Mouse (Mus musculus) forebrain, embryonic 15.5 days (tissue): ENCODE results near the gene Olfr108. TPM values are rescaled to one million over a fixed set of nuclear protein-coding genes. Genes with fewer than 3 reads are reported as not detected.

ENCODE experiments used
- ATAC-seq: fragments of 200-750 bp; cut with Nextera tagmentation; replicated peaks from 2 replicates; pipeline ENCODE4 v1.8.0; 2017; ENCODE audit warnings: mild to moderate bottlenecking, moderate TSS enrichment, moderate library complexity
- H3K27ac ChIP-seq: fragments of 300-500 bp; sonication (generic); replicated peaks from 2 replicates; pipeline ENCODE4 v1.5.1; 2015; ENCODE audit warnings: mild to moderate bottlenecking, inconsistent platforms
- H3K27me3 ChIP-seq: fragments of 300-500 bp; sonication (generic); 2 replicates; pipeline ENCODE4 v1.6.1; 2015; ENCODE audit warnings: inconsistent platforms
- H3K36me3 ChIP-seq: fragments of 300-500 bp; sonication (generic); 2 replicates; pipeline ENCODE4 v1.6.1; 2015; ENCODE audit warnings: mild to moderate bottlenecking, inconsistent platforms
- H3K4me1 ChIP-seq: fragments of 300-500 bp; sonication (generic); 2 replicates; pipeline ENCODE4 v1.6.1; 2015; ENCODE audit warnings: inconsistent platforms
- H3K4me2 ChIP-seq: fragments of 300-500 bp; sonication (generic); replicated peaks from 2 replicates; pipeline ENCODE4 v1.6.1; 2015; ENCODE audit warnings: mild to moderate bottlenecking, inconsistent platforms
- H3K4me3 ChIP-seq: fragments of 300-500 bp; sonication (generic); 2 replicates; pipeline ENCODE4 v1.5.1; 2015; ENCODE audit warnings: mild to moderate bottlenecking, inconsistent platforms
- H3K9ac ChIP-seq: fragments of 300-500 bp; sonication (generic); replicated peaks from 2 replicates; pipeline ENCODE4 v1.6.1; 2015; ENCODE audit warnings: mild to moderate bottlenecking, inconsistent platforms
- H3K9me3 ChIP-seq: fragments of 300-500 bp; sonication (generic); 2 replicates; pipeline ENCODE4 v1.6.1; 2016; ENCODE audit warnings: inconsistent platforms
- WGBS: fragments of 180-500 bp; shearing (Covaris S2); methylation state at CpG from one replicate; pipeline ENCODE4 v1.1.7; 2015; ENCODE audit warnings: mixed read lengths; 5-methylcytosine and 5-hydroxymethylcytosine counted together
- polyA plus RNA-seq: library from polyadenylated mRNA; unstranded; fragments of >200 nt; fragmentation: Nextera tagmentation; extraction: Ambion mirVana; gene quantifications from 2 replicates; pipeline ENCODE4 v1.2.1, GENCODE M21; 2015

Olfr108 gene
- not detected in 2 replicates for polyA plus RNA-seq

DNA sequence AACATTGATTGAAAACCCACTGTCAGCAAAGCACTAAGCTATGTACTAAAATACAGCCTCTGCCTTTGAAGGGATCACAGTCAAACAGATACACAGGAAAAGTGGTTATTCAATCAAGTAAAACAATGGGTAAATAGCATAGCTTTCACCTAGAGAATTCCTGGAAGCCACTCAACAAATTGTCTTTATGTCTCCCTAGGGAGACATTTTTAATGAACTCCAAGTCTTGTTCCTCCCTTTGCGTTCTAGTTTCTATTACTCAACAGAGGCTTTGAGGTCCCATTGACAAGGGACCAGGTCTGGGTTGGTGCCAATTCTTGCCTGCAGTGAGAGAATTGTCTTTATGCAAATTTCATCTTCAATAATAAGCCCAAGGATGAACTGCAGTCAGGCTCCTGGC, at the start of gene Olfr108:
Olfr108 (plus strand) TSS at position 301 of the 400 bp plus-strand sequence.
- no peak within 1 kb of the TSS for H3K27ac ChIP-seq
- no peak for ATAC-seq
- no peak within 1 kb of the TSS for H3K4me3 ChIP-seq
- no peaks in the 10 kb centered on the region for H3K4me1 ChIP-seq
- 60% methylated on average over 1 of the region's 1 CpGs for WGBS
- H3K27me3 ChIP-seq = no peaks in the 10 kb centered on the region
- H3K36me3 ChIP-seq = no peaks in the 10 kb centered on the region
- H3K9me3 ChIP-seq = no peaks in the 10 kb centered on the region
- H3K9ac ChIP-seq = no peak within 1 kb of the TSS
- H3K4me2 ChIP-seq = no peak within 1 kb of the TSS

- no peaks in the 10 kb centered on the region for H3K4me1 ChIP-seq
- no peak within 1 kb of the TSS for H3K4me3 ChIP-seq
- H3K4me2 ChIP-seq = no peak within 1 kb of the TSS
- ATAC-seq = no peak
- H3K9ac ChIP-seq = no peak within 1 kb of the TSS
- H3K27ac ChIP-seq = no peak within 1 kb of the TSS
- no peaks in the 10 kb centered on the region for H3K36me3 ChIP-seq
- 86% methylated on average over 3 of the region's 3 CpGs for WGBS
- H3K9me3 ChIP-seq = no peaks in the 10 kb centered on the region
- H3K27me3 ChIP-seq = no peaks in the 10 kb centered on the region
Measured at GRCm38 (mm10) chr17:37398926-37399325, 46.4 kb upstream of the Olfr108 start, which contains the start of gene Olfr107. Gene Olfr107, plus strand, starts transcription at chr17:37399226.

DNA sequence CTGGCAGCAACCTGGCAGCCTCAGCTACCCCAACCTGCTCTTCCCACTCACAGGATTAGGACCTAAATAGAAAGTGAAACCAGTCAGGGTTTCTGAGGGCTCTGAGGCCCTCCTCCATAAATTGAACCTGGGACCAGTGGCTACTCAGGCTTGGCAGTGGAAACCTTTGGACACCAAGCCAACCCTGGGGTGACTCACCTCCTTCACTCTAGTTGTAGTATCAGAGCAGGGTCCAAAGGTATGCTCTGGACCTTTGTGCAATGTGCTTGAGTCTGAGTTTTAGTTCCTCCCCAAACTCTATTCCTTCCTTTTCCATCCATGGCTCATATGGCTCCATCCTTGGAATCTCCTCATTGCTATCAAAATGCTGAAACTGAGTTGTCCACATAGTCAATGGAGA, 31.9 kb upstream of the Olfr108 start:
- H3K9ac ChIP-seq = no peak overlapping the region
- H3K27ac ChIP-seq = no peak overlapping the region
- H3K27me3 ChIP-seq = no peaks in the 10 kb centered on the region
- H3K36me3 ChIP-seq = no peaks in the 10 kb centered on the region
- H3K4me3 ChIP-seq = no peak overlapping the region
- no peaks in the 10 kb centered on the region for H3K4me1 ChIP-seq
- no peaks in the 10 kb centered on the region for H3K9me3 ChIP-seq
- no peak overlapping the region for H3K4me2 ChIP-seq
- ATAC-seq = no peak

DNA sequence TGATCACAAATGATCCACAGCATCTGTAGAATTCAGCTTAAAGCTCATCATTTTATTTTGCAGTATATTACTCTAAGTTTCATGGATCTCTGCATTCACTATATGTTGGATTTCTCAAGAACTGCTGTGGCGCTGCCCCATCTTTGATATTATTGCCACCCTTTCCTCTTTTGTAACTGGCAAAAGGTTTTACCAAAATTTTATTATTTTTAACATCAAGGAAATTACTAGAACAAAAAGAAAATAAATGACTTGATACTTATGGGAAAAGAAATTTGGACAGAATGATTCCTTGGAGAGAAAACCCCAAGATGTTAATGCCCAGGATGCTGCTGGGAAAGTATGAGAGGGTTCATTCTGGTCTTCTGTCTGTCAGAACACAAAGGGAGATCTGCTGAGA, 13.3 kb downstream of the Olfr108 start, which contains the start of gene Olfr109:
Olfr109 (plus strand) TSS at position 301 of the 400 bp plus-strand sequence.
- H3K27me3 ChIP-seq = no peaks in the 10 kb centered on the region
- no peaks in the 10 kb centered on the region for H3K9me3 ChIP-seq
- H3K36me3 ChIP-seq = no peaks in the 10 kb centered on the region
- no peak within 1 kb of the TSS for H3K9ac ChIP-seq
- no peak within 1 kb of the TSS for H3K4me3 ChIP-seq
- ATAC-seq = no peak
- no peaks in the 10 kb centered on the region for H3K4me1 ChIP-seq
- no peak within 1 kb of the TSS for H3K4me2 ChIP-seq
- 92% methylated on average over 1 of the region's 1 CpGs for WGBS
- H3K27ac ChIP-seq = no peak within 1 kb of the TSS

DNA sequence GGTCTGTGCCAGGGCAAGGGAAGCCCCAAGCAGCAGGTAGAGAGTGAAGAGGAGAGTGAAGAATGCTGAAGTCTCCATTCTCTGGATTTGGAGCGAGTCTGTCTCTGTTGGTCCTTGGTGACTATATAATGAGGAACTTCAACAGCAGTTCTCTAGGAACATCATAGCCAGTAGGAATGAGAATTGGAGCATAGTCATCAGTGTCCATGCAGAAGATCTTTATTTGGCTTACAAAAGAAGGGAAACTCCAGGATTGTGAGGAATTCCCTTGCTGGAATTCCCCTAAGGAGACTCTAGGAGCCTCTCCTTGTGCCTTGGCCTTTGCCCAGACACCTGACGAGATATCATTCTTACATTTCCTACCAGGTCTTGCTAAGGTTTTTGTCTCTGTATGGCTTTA, 38.2 kb downstream of the Olfr108 start, which contains the start of gene H2-M2:
H2-M2 (minus strand) TSS at position 101 of the 400 bp plus-strand sequence.
- H3K27ac ChIP-seq = no peak within 1 kb of the TSS
- no peak for ATAC-seq
- H3K4me1 ChIP-seq = no peaks in the 10 kb centered on the region
- no peak within 1 kb of the TSS for H3K9ac ChIP-seq
- 83% methylated on average over 2 of the region's 2 CpGs for WGBS
- H3K9me3 ChIP-seq = no peaks in the 10 kb centered on the region
- no peaks in the 10 kb centered on the region for H3K27me3 ChIP-seq
- H3K36me3 ChIP-seq = no peaks in the 10 kb centered on the region
- no peak within 1 kb of the TSS for H3K4me3 ChIP-seq
- H3K4me2 ChIP-seq = no peak within 1 kb of the TSS

- no peak within 1 kb of the TSS for H3K27ac ChIP-seq
- no peaks in the 10 kb centered on the region for H3K27me3 ChIP-seq
- H3K36me3 ChIP-seq = no peaks in the 10 kb centered on the region
- H3K4me3 ChIP-seq = no peak within 1 kb of the TSS
- no peaks in the 10 kb centered on the region for H3K4me1 ChIP-seq
- H3K4me2 ChIP-seq = no peak within 1 kb of the TSS
- no peak for ATAC-seq
- H3K9me3 ChIP-seq = no peaks in the 10 kb centered on the region
- WGBS = 65% methylated on average over 1 of the region's 1 CpGs
- no peak within 1 kb of the TSS for H3K9ac ChIP-seq
Measured at GRCm38 (mm10) chr17:37491930-37492518, 46.7 kb downstream of the Olfr108 start, which contains the start of gene Olfr110. Gene Olfr110, plus strand, starts transcription at chr17:37492468.

Other genes with a start within 250 kb of the Olfr108 start
- gene Olfr94, start 244.5 kb upstream of the Olfr108 start, polyA plus RNA-seq = not detected in 2 replicates
- gene Olfr95, start 232.4 kb upstream of the Olfr108 start, polyA plus RNA-seq = not detected in 2 replicates
- gene Olfr96, start 225.3 kb upstream of the Olfr108 start, polyA plus RNA-seq = not detected in 2 replicates
- gene Olfr97, start 208.2 kb upstream of the Olfr108 start, polyA plus RNA-seq = not detected in 2 replicates
- not detected in 2 replicates for gene Olfr98, start 181.7 kb upstream of the Olfr108 start, polyA plus RNA-seq
- 0.61 and 1.0 TPM in 2 replicates for gene H2-M3, start 175.3 kb upstream of the Olfr108 start, polyA plus RNA-seq
- not detected in 2 replicates for gene Olfr99, start 162.0 kb upstream of the Olfr108 start, polyA plus RNA-seq
- not detected in 2 replicates for gene Olfr101, start 141.2 kb upstream of the Olfr108 start, polyA plus RNA-seq
- not detected in 2 replicates for gene Olfr102, start 128.4 kb upstream of the Olfr108 start, polyA plus RNA-seq
- not detected in 2 replicates for gene Olfr103, start 105.8 kb upstream of the Olfr108 start, polyA plus RNA-seq
- gene Olfr104-ps, start 85.9 kb upstream of the Olfr108 start, polyA plus RNA-seq = not detected in 2 replicates
- gene Olfr105-ps, start 66.4 kb upstream of the Olfr108 start, polyA plus RNA-seq = not detected in 2 replicates
- not detected in 2 replicates for gene Olfr106-ps, start 55.1 kb upstream of the Olfr108 start, polyA plus RNA-seq
- not detected in 2 replicates for gene Olfr107, start 46.3 kb upstream of the Olfr108 start, polyA plus RNA-seq
- gene Olfr109, start 13.4 kb downstream of the Olfr108 start, polyA plus RNA-seq = not detected in 2 replicates
- not detected in 2 replicates for gene H2-M2, start 38.1 kb downstream of the Olfr108 start, polyA plus RNA-seq
- gene Olfr110, start 47.0 kb downstream of the Olfr108 start, polyA plus RNA-seq = not detected in 2 replicates
- not detected in 2 replicates for gene Olfr111, start 62.5 kb downstream of the Olfr108 start, polyA plus RNA-seq
- not detected in 2 replicates for gene Olfr112, start 124.0 kb downstream of the Olfr108 start, polyA plus RNA-seq
- not detected in 2 replicates for gene Olfr113, start 132.2 kb downstream of the Olfr108 start, polyA plus RNA-seq
- not detected in 2 replicates for gene Olfr114, start 147.3 kb downstream of the Olfr108 start, polyA plus RNA-seq
- not detected in 2 replicates for gene Olfr115, start 181.6 kb downstream of the Olfr108 start, polyA plus RNA-seq
- gene Olfr116, start 181.7 kb downstream of the Olfr108 start, polyA plus RNA-seq = not detected in 2 replicates
- not detected in 2 replicates for gene Olfr117, start 218.3 kb downstream of the Olfr108 start, polyA plus RNA-seq
- gene Olfr118, start 221.5 kb downstream of the Olfr108 start, polyA plus RNA-seq = not detected in 2 replicates